Mouse (Mus musculus) G1E (cell line): ENCODE data around the gene Mdm2.

Experiments
- CTCF ChIP-seq: IDR thresholded peaks from 2 replicates; pipeline ENCODE4 v1.5.1; 2012; ENCODE audit warnings: low read depth, low read length, inconsistent platforms, mixed read lengths
- GATA1 ChIP-seq: IDR thresholded peaks from 2 replicates; pipeline ENCODE4 v1.6.1; 2012; ENCODE audit warnings: borderline replicate concordance, low read length, inconsistent platforms, mixed read lengths
- GATA2 ChIP-seq: IDR thresholded peaks from 2 replicates; pipeline ENCODE4 v1.6.1; 2012; ENCODE audit warnings: low read depth, low read length, inconsistent platforms, borderline replicate concordance
- TAL1 ChIP-seq: conservative IDR thresholded peaks from 2 replicates; pipeline ENCODE4 v1.6.1; 2012; ENCODE audit warnings: low read depth, low read length, inconsistent platforms, mixed read lengths

- no peak for TF ChIP-seq CTCF
- TF ChIP-seq GATA1 = no peak
- TF ChIP-seq GATA2 = no peak
- TF ChIP-seq TAL1 = no peak
Observed at GRCm38 (mm10) chr10:117728574-117728973, 18.0 kb upstream of the Mdm2 start.
